Mouse (Mus musculus): ENCODE measurements around the gene Kif6.

Kif6 gene

DNA sequence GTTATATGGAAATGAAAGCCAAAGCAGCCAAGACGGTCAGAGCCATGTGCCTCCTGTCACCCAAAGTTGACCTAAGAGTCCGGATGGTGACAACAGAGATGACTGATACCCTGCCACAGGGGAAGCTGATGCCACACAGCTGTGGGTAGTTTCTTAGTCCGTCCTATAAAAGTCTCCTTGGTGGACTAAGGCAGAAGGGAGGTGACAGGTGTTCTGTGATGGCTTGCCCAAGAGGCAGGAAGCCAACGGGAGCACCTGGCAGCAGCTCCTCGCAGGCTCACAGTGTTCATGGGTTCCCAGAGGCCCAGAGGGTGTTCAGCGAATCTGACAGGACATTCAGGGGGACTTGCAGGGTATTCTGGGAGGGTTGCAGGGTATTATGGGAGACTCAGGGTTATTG, 279.5 kb downstream of the Kif6 start:
- no peak for DNase-seq (ENCODE audit: low spot score in 2 of 2)

DNA sequence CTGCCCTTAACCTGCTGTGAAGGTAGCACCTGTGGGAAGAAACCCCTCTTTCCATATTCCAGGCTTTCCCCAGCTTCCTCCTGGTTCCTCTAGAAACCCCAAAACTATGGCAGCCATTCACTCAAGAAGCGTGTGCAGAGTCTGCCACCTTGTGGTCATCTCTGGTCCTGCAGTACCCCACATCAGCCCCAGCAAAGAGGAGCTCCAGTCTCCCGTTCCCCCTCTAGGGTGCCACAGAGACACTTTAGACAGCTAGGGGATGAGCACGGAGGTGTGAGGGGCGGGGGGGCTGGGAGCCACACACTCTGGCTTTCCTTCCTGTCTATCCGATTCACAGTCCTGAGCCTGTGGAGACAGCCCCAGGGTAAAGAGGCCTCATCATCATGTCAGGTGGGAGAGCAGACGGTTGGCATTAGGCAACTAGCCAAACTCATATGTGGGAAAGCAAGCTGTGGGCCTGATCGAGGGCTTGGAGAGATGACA, 284.0 kb downstream of the Kif6 start:
- peak; percentile 45 to 61 for DNase-seq (ENCODE audit: low spot score in 2 of 2)

DNA sequence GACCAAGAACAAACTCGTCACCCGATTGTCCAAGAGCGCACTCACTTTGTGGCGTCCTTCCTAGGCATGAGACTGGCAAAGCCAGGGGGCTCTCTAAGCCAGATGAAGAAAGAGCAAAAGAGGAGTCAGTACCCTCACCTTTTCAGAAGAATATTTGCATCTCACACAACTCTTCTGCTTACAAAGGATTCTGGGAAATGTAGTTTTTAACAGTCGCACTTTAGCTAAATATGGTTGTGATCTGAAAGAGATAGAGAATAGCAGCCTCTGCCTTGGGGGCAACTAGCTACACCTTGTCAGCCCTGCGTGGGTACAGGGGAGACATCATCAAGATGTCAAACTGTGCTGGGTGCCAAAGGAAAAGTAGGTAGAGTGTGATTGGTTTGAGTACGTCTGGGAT, 287.7 kb downstream of the Kif6 start:
- no peak for DNase-seq (ENCODE audit: low spot score in 2 of 2)

DNA sequence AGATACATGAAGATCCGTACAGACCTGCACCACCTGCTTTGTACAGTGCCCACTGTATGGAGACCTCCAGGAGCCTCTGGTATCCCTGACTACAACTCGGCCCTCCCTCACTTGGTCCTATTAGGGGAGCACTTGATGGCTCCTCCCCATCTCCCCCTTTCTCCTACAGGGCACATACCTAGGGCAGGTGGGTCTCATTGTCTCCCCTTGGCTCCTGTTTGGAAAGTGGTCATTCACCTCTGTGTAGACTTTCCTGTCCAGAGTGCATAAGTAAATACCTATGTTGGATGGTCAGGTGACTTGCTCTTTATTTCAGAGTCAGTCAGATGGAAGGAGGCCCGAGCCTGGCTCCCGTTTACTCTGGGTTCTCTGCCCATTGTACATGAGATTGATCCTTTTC, 308.5 kb downstream of the Kif6 start:
- no peak for DNase-seq (ENCODE audit: low spot score in 2 of 2)

DNA sequence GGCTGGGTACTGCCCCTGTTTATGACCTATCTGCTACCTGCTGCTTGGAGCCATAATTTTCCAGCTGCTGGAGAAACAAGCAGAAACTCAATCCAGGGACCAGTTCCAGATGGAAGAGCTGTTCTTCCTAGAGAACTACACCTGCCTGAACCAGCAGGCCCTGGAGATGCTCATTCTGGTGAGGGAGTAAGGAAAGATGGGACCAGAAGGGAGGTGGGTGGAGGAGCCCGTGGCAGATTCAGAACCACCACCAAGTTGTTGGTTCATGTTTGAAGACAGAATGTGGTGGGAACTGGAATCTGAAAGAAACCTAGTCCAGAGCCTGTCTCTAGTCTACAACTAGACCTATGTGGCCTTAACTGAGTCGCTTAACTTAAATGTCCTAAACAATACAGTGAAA, 312.7 kb downstream of the Kif6 start:
- no peak for DNase-seq (ENCODE audit: low spot score in 2 of 2)

DNA sequence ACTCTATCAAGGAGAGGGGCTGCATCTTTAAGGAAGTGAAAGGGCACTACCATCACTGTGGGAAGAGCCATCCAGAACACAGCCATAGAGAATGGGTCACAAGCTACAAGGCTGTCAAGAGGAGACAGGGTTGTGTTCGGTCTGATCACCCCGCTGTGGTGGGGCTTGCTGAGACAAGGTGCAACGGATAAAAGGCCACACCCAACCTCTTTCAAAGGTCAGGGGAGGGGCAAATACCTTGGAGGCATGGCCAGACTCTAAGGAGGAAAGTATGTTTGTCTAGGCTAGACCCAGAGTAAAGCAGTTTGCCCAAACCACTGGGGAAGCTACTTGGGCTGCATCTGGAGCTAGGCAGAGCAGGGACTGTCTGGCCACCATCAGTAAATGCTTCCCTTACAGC, 318.9 kb downstream of the Kif6 start:
- no peak for DNase-seq (ENCODE audit: low spot score in 2 of 2)

DNA sequence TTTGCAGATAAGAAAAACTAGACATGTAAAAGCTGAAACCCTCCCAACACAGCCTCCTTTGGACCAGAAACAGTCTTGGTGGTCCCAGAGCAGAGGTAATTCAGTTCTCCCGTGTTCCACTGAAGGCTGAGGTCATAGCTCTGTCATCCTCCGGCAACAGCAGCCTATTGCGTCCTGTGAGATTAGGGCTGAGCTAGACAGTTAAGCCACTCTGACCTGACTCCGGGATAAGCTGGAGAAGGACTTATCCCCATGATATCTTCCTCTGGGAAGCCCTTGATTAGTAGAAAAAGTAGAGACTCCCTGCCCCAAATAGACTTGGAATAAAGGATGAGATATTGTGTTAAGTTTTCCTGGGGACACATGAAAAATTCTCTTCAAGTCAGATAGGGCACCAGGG, 319.6 kb downstream of the Kif6 start:
- DNase-seq (ENCODE audit: low spot score in 2 of 2), result no peak

DNA sequence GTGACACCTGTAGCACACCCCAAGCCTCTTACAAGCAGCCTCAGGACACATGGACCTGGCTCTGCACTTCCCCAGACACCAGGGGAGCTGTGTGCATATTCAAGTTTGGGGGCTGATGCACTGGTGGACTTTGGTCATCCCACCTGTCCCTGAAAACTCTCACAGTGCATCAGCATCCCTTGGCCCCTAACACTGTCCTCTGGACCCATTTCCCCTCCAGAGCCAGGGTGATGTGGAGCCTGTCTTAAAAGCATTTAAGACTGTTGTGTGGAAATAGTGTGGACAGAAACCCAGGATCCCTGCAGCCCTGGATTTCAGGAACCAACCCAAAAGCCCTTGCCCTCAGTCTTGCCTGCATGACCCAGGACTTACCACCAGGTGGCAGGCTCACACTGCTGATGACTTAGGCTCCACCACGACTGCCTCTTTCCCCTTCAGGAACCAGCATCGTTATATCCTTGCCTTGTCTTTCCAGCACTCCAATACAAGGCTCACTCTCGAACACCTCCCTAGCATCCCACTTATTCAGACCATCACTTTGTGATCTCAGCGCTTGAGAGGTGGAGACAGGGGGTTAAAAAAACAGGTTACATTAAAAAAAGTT, 320.8 kb downstream of the Kif6 start:
- DNase-seq (ENCODE audit: low spot score in 2 of 2), result peak; percentile 43 to 64

DNA sequence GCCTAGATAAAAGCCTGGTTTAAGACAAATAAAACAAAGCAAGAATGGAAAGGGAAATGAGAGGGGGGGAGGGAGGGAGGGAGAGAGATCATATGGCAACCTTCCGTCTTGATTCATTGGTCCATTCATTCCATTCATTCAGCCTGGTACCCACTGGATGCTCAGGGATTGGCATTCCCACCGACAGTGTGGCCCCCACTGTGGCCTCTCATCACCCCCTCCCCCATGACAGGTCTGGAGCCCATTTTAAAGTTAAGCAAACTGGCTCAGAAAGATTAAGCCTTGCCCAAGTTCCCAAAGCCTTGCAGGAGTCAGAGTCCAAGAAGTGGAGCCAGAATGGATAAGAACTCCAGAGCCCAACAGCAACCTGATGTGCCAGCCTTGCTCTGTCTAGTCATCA, 321.3 kb downstream of the Kif6 start:
- no peak for DNase-seq (ENCODE audit: low spot score in 2 of 2)

DNA sequence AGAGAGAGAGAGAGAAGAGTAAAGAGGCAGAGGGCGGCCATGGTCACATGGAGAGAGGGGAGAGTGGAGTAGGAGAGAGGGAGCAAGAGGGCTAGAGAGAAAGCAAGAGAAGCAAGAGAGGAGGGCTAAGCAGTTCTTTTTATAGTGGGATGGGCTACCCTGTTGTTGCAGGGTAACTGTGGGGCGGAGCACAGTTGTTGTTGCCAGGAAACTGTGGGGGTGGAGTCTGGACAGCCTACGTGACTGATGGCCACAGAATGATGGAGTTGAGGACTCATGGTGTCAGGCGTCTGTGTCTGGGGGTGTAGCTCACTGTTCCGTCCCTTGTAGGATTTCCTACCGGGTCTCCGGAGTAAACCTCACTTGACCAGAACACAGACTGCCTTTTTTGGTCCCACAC, 324.2 kb downstream of the Kif6 start:
- DNase-seq (ENCODE audit: low spot score in 2 of 2), result no peak

DNA sequence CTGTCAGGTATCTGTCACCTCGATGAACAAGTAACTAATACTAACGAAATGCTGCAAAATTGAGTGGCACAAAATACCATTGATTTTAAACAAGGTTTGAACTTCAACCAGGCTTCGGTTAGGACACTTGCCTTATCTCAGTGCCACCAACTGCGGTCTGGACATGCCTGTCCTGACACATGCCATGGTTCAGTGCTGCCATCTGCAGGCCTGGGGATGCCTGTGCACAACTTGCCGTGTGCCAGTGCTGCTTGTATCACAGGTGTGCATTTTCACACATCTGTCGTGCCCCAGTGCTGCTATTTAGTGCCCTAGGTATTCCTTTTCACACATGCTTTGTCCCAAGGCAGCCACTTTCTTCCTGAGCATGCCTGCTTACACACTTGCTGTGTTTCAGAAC, 327.7 kb downstream of the Kif6 start:
- DNase-seq (ENCODE audit: low spot score in 2 of 2), result no peak

DNA sequence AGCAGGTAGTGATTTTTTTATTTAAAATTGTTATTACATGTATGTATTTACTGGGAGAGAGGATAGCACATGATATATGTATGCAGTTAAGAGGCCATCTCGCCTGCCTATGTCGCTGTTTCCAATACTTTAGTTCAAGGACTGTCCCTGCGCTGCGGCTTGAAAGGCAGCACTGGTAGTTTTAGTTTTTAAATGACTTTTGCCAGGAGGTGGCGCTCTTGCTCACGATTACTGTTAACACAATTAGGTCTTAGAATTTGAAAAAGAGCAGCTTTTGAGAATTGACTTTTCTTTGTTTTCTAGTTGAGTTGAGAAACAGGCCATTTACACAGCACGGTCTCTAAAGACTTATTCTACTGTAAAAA, 336.5 kb downstream of the Kif6 start:
- peak; percentile 57 to 65 for DNase-seq (ENCODE audit: low spot score in 2 of 2)

DNA sequence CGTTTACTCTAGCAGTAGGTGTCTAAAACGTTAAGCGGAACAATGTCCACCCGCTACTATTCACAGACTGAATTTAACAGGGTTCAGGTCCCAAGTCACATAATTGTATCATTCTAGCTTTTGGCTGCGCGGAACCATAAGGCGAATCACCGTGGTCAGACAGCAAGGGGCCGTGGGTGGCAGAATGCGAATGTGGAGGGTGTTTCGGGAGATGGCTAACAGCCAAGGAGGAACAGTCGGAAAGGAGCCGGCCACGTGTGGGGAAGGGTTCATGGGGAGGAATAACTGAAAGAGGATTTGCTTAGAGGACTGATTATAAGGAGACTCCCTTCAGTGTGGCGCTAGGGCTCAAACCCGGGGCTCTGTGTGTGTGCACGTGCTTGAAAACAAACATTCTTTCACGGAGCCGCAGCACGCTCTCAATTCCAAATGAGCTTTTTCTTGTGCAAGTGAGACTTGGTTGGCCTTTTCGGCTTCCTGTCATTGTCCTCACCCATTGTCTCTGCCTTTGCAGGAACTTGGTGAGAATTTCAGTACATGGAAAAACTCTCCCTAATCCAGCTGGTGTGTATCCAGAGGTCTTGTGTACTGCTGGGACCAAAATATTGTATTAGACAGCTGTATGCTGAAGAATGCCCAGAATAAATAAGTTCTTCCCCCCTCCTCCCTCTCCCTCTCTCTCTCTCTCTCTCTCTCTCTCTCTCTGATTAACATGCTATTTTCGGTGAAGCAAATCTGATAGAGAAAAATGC, 337.1 kb downstream of the Kif6 start:
- DNase-seq (ENCODE audit: low spot score in 2 of 2), result no peak

DNA sequence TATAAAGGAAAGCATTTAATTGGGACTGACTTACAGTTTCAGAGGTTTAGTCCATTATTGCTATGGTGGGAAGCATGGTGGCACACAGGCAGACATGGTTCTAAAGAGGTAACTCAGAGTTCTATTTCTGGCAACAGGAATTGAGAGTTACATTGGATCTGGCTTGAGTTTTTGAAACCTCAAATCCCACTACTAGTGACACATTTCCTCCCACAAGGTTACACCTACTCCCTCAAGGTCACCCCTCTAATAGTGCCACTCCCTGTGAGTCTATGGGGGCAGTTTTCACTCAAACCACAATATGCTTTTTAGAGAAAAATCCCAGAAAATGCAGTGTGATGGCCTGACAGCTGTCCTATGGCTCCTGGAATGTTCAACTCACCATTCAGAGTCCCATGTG, 344.1 kb downstream of the Kif6 start:
- no peak for DNase-seq (ENCODE audit: low spot score in 2 of 2)
